Mouse (Mus musculus): ENCODE measurements around the gene Gtf2ird2.

- TF ChIP-seq CTCF (IDR thresholded peaks at IDR 0.05; ENCODE audit: low read depth, low read length) = no peak
- TF ChIP-seq POLR2AphosphoS5 (IDR thresholded peaks at IDR 0.05; ENCODE audit: insufficient replicate concordance, low read depth, low read length) = no peak
- TF ChIP-seq GATA1 (IDR thresholded peaks at IDR 0.05; ENCODE audit: borderline replicate concordance, low read length) = no peak
- no peak for TF ChIP-seq TAL1 (conservative IDR thresholded peaks at IDR 0.05; ENCODE audit: low read depth, low read length)
Measured at GRCm38 (mm10) chr5:134237508-134237907, 53.7 kb downstream of the Gtf2ird2 start.
